Mouse (Mus musculus) E14TG2a.4 (cell line): ENCODE results near the gene Klk1b11.

Experiments
- H3K27me3 ChIP-seq: 2 replicates; pipeline ENCODE4 v1.6.1; 2014; ENCODE audit warnings: low read length, control low read depth; ENCODE audit not compliant: insufficient read depth
- H3K36me3 ChIP-seq: 2 replicates; pipeline ENCODE4 v1.6.1; 2014; ENCODE audit warnings: low read length, control low read depth; ENCODE audit not compliant: insufficient read depth
- H3K4me1 ChIP-seq: replicated peaks from 2 replicates; pipeline ENCODE4 v1.6.1; 2014; ENCODE audit warnings: low read depth, low read length, control low read depth
- H3K4me3 ChIP-seq: replicated peaks from 2 replicates; pipeline ENCODE4 v1.5.1; 2014; ENCODE audit warnings: mild to moderate bottlenecking, low read length
- H3K9me3 ChIP-seq: 2 replicates; pipeline ENCODE4 v1.6.1; 2014; ENCODE audit warnings: low read length, control low read depth
- CTCF ChIP-seq: conservative IDR thresholded peaks from 2 replicates; pipeline ENCODE4 v1.5.1; 2014; ENCODE audit warnings: low read length
- NANOG ChIP-seq: IDR thresholded peaks from 2 replicates; pipeline ENCODE4 v1.6.1; 2014; ENCODE audit warnings: borderline replicate concordance, low read length, mixed read lengths
- POU5F1 ChIP-seq: IDR thresholded peaks from 2 replicates; pipeline ENCODE4 v1.6.1; 2014; ENCODE audit warnings: low read length, borderline replicate concordance

Gene Klk1b11

DNA sequence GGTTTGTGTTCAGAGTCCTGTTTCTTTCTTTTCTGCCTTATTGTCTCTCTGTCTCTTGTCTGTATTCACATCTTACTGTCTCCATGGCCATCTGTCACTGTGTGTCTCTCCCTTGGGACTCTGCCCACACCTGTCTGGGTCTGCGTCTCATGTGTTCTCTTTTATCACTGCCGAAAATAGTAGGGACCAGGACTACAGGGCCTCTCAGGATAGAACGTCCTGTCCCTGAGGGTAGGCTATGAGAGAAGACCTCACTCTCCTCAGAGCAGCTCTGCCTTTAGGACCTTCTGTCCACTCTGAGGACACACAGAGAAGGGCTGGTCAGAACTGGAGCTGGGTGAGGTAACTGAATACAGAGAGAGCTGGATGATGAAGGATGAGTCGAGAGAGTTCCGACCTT, 19.4 kb downstream of the Klk1b11 start:
- no peaks in the 10 kb centered on the region for H3K36me3 ChIP-seq
- no peaks in the 10 kb centered on the region for H3K27me3 ChIP-seq
- no peak overlapping the region for H3K4me3 ChIP-seq
- H3K4me1 ChIP-seq = no peaks in the 10 kb centered on the region
- TF ChIP-seq POU5F1 (no peak), CTCF (no peak), NANOG (no peak)
- H3K9me3 ChIP-seq = no peaks in the 10 kb centered on the region
